Mouse (Mus musculus) neural tube, embryonic 12.5 days (tissue): Measurements from ENCODE around the gene Upf3a. TPM values are rescaled to one million over a fixed set of nuclear protein-coding genes. Genes with fewer than 3 reads are reported as not detected.
"Not testable (repeated sequence)": the region's sequence is repeated elsewhere in the genome, so short reads cannot be mapped to it uniquely, and the experiment has no call there.

Experiments used
- ATAC-seq: fragments of 200-750 bp; cut with Nextera tagmentation; 2 replicates; pipeline ENCODE4 v1.8.0; 2017; ENCODE audit warnings: low read depth, mild to moderate bottlenecking, moderate TSS enrichment, moderate library complexity; ENCODE audit not compliant: low FRiP score
- H3K27ac ChIP-seq: fragments of 300-500 bp; sonication (generic); 2 replicates; pipeline ENCODE4 v1.5.1; 2016
- H3K27me3 ChIP-seq: fragments of 300-500 bp; sonication (generic); replicated peaks from 2 replicates; pipeline ENCODE4 v1.6.1; 2016; ENCODE audit warnings: mild to moderate bottlenecking
- H3K36me3 ChIP-seq: fragments of 300-500 bp; sonication (generic); 2 replicates; pipeline ENCODE4 v1.6.1; 2016; ENCODE audit warnings: mild to moderate bottlenecking
- H3K4me1 ChIP-seq: fragments of 300-500 bp; sonication (generic); 2 replicates; pipeline ENCODE4 v1.6.1; 2016
- H3K4me2 ChIP-seq: fragments of 300-500 bp; sonication (generic); replicated peaks from 2 replicates; pipeline ENCODE4 v1.6.1; 2016; ENCODE audit warnings: mild to moderate bottlenecking
- H3K4me3 ChIP-seq: fragments of 300-500 bp; sonication (generic); 2 replicates; pipeline ENCODE4 v1.5.1; 2016
- H3K9ac ChIP-seq: fragments of 300-500 bp; sonication (generic); 2 replicates; pipeline ENCODE4 v1.6.1; 2016; ENCODE audit warnings: mild to moderate bottlenecking
- H3K9me3 ChIP-seq: fragments of 300-500 bp; sonication (generic); 2 replicates; pipeline ENCODE4 v1.6.1; 2016; ENCODE audit warnings: mild to moderate bottlenecking
- WGBS: fragments of 180-500 bp; shearing (Covaris S2); methylation state at CpG from one replicate; pipeline ENCODE4 v1.1.7; 2016; 5-methylcytosine and 5-hydroxymethylcytosine counted together
- polyA plus RNA-seq: library from polyadenylated mRNA; unstranded; fragments of >200 nt; fragmentation: Nextera tagmentation; extraction: Ambion mirVana; gene quantifications from 2 replicates; pipeline ENCODE4 v1.2.1, GENCODE M21; 2016

Upf3a gene
- 41.0 and 44.0 TPM in 2 replicates for polyA plus RNA-seq

DNA sequence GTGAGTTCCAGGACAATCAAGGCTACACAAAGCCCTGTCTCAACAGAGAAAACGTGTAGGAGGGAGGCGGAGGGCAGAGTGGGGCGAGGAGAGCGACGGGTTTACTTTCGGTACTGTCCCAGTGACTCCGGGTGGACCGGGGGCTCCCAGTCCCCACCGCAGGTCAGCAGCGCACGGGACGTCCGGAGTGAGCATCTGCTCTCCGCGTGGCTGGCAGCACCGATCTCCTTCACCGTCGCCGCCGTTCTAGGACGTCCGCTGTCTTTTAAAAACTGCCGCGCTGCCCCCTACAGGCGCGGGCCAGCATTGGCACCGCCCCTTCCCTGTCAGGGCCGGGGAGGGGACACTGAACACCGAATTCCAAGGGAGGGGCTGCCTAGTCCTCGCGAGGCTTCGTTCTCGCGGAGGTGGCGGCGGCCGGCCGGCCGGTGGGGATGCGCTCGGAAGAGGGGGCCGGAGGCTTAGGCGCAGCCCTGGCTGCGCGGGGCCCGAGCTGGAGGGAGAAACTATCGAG, at the start of gene Upf3a:
Gene Upf3a, plus strand, starts transcription at position 366 of the 514 bp plus-strand sequence.
- Histone ChIP-seq H3K4me1 (peaks cover 16% of the 10 kb centered on the region), H3K27ac (peak within 1 kb of the TSS; percentile 90), H3K4me3 (peak within 1 kb of the TSS; percentile 54), H3K9ac (peak within 1 kb of the TSS; percentile 76), H3K9me3 (no peaks in the 10 kb centered on the region), H3K36me3 (peaks cover 35% of the 10 kb centered on the region), H3K27me3 (no peaks in the 10 kb centered on the region), H3K4me2 (peak within 1 kb of the TSS; percentile 74)
- WGBS, result under 1% methylated on average over 47 of the region's 47 CpGs
- ATAC-seq, result peak; percentile 95

DNA sequence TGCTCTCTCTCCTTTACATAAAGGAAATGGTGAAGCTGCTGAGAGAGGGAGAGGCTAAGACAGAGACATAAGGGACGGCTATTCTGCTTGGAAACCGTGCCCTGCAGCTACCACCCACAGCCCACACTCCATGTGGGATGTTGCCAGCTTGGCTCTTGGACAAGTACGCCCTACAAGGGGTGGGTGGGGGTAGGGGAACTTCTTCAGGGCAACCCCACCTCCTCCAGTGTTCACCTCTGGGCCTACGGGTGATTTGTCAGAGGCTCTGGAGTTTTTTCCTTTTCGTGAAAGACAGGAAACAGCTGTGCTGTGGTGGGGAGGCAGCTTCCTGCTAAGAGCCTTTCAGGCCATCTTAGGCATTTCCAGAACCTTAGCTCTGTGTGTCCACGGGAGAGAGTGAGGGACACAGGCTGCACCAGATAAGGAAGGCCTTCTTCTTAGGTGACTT, 45.1 kb upstream of the Upf3a start:
- H3K9me3 ChIP-seq, result no peaks in the 10 kb centered on the region
- H3K4me3 ChIP-seq, result no peak overlapping the region
- no peaks in the 10 kb centered on the region for H3K27me3 ChIP-seq
- no peak overlapping the region for H3K4me2 ChIP-seq
- ATAC-seq, result no peak
- H3K4me1 ChIP-seq, result no peaks in the 10 kb centered on the region
- no peak overlapping the region for H3K9ac ChIP-seq
- no peaks in the 10 kb centered on the region for H3K36me3 ChIP-seq
- no peak overlapping the region for H3K27ac ChIP-seq
- WGBS, result 55% methylated on average over 6 of the region's 6 CpGs

DNA sequence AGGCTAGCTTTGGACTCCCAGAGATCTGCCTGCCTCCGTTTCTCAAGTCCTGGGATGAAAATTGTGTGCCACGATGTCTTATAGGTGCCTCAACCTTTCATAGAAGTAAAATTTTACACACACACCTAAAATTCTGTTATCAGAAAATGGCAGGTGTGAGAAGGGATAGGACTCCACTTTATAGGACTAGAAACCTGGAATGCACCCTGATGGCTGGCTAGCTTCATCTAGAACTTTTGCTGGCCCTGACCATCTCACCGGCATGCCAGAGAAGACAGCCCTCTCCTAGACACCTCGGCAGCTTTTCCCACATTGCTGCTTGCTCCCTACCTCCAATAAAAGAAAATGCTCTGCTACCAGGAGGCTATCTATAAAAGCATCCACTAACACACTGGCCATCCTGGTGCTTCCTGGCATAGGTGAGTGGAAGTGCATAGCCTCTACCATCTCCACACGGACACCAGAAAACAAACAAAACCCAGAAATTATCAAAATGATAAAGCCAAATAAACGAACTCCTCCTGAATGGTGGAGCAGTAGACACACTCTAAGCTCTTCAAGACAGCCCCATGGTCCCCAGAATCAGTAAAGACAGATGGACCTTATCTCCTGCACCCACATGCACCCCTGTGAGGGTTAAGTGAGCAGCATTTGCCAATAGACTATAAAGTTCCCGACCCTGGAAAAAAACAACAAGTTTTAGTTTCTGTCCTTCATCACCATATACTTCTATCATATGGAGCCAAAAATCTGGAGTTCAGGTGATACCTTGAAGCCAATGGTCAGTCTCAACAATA, 44.4 kb upstream of the Upf3a start:
- no peaks in the 10 kb centered on the region for H3K36me3 ChIP-seq
- no peak overlapping the region for H3K4me3 ChIP-seq
- no peaks in the 10 kb centered on the region for H3K27me3 ChIP-seq
- H3K4me2 ChIP-seq, result no peak overlapping the region
- H3K4me1 ChIP-seq, result no peaks in the 10 kb centered on the region
- ATAC-seq, result no peak
- H3K9me3 ChIP-seq, result no peaks in the 10 kb centered on the region
- H3K9ac ChIP-seq, result no peak overlapping the region
- WGBS, result 86% methylated on average over 7 of the region's 7 CpGs
- no peak overlapping the region for H3K27ac ChIP-seq

DNA sequence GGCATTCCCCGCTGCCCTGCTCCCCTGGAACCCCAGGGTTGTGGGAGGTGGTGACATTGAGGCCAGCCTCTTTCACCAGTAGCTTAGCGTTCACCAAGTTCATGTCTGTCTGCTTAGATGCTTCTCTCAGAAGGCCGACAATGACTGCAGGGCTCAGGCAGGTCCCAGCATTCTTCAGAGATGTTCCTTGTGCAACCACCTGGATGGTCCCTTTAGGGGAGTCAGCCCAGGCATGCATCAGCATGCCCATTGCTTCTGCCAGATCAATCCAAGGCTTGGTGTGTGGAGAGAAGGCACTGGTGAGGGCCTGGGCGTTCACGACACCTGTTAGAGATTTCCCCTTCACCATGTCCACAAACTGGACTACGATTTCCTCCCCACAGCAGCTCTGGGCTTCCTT, 39.2 kb upstream of the Upf3a start:
- not testable (repeated sequence) for H3K9ac ChIP-seq, ATAC-seq, H3K4me3 ChIP-seq, H3K4me1 ChIP-seq, H3K27ac ChIP-seq, H3K4me2 ChIP-seq, H3K27me3 ChIP-seq, H3K36me3 ChIP-seq, H3K9me3 ChIP-seq
- WGBS, result 92% methylated on average over 6 of the region's 6 CpGs

DNA sequence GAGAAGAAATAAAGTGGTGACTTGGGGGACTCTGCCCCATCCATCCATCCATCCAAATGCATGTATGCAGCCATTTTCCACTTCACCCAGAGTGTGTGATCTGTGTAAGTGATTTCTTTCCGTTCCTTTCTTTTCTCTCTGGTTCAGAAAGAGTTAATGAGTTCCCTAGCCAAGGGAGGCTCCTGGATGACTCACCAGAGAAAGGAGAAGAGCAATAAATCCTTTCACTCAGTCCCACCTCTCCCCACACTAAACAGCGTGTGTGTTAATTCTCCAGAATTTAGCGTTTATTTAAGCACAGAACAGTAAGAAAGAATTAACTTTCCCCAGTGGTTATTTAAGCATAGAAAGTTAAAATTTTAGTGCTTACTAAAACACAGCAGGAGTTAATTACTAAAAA, 37.8 kb upstream of the Upf3a start:
- Histone ChIP-seq H3K36me3 (no peaks in the 10 kb centered on the region), H3K27me3 (no peaks in the 10 kb centered on the region), H3K27ac (no peak overlapping the region), H3K4me3 (no peak overlapping the region), H3K9me3 (no peaks in the 10 kb centered on the region), H3K4me1 (peaks cover 8% of the 10 kb centered on the region), H3K9ac (no peak overlapping the region), H3K4me2 (0 out of 2 replicates have a peak overlapping the region, but pooled peaks have one; percentile 0)
- WGBS, result 1% methylated on average over 3 of the region's 3 CpGs
- ATAC-seq, result no peak

DNA sequence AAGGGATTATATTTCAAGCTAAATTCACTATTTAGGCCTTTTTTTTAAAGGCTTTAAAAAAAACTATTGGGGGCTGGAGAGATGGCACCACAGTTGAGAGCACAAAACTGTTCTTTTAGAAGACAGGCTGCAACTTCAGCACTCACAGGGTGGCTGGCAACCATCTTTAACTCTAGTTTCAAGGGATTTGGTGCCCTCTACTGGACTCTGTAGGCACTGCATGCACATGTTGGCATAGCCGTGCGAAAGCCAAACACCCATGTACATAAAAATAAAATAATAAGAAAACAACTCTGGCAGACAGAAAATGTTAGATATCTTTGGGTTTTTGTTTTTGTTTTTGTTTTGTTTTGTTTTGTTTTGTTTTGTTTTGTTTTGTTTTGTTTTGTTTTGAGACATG, 31.7 kb upstream of the Upf3a start:
- 17% methylated on average over 2 of the region's 2 CpGs for WGBS
- no peaks in the 10 kb centered on the region for H3K36me3 ChIP-seq
- H3K4me2 ChIP-seq, result no peak overlapping the region
- ATAC-seq, result no peak
- H3K4me3 ChIP-seq, result no peak overlapping the region
- peaks cover 10% of the 10 kb centered on the region for H3K4me1 ChIP-seq
- no peaks in the 10 kb centered on the region for H3K27me3 ChIP-seq
- H3K9ac ChIP-seq, result no peak overlapping the region
- H3K9me3 ChIP-seq, result no peaks in the 10 kb centered on the region
- no peak overlapping the region for H3K27ac ChIP-seq

DNA sequence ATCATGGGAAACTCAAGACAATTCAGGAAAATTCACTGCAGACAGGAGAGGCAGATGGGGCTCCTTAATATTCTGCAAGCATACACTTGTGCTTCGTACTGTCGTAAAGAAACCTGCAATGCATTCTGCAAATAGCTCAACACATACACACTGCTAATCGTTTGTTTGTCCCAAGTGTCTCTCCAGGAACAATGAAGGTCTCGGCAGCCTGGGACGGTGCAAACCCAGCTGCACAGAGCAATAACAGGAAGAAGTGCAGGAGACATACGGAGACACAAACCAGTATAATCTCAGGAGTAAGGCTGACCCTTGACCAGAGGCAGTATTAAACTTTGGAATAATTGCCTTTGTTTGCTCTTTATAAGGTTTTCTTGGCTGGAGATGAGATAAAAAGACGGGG, 28.9 kb upstream of the Upf3a start:
- H3K9ac ChIP-seq, result no peak overlapping the region
- ATAC-seq, result no peak
- peaks cover 18% of the 10 kb centered on the region for H3K4me1 ChIP-seq
- H3K27me3 ChIP-seq, result no peaks in the 10 kb centered on the region
- WGBS, result 76% methylated on average over 7 of the region's 7 CpGs
- H3K9me3 ChIP-seq, result no peaks in the 10 kb centered on the region
- peaks cover 7% of the 10 kb centered on the region for H3K36me3 ChIP-seq
- 0 out of 2 replicates have a peak overlapping the region, but pooled peaks have one; percentile 4 for H3K4me2 ChIP-seq
- H3K4me3 ChIP-seq, result no peak overlapping the region
- H3K27ac ChIP-seq, result no peak overlapping the region

DNA sequence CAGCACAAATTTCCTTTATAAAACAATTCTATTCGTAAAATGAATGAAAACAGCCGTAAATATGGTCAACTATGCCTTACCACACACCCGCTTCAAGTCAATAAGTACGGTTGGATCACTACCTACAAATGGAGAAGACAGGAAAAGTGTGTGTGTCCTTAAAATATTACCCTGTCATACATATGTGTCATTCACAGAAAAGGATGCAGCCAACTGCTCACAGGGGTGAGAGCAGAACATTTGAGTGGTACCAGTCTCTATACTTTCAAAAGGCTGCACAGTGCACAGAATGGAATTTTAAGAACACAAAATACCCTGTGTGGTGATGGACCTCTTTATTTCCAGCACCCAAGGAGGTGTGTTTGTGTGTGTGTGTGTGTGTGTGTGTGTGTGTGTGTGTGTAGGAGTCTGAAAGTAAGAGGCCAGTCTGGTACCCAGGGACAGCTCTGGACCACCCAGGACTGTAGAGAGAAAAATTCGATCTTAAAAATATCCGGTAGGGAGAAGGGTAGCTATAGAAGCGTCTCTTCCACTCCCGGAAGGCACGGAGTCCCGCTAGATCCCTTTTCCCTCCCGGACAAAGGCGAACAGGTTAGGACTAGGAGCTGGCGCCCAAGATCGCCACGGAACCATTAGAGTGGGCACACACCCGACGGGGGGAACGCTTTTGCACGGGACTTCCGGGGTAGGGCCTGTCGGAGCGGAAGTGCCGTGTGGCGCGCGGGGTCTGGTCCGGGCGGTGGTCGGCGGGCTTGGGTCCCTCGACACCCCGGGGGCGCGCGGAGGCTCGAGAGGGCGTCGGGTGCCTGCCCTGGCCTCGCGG, 28.2 kb upstream of the Upf3a start, which contains the start of gene Cdc16:
Gene Cdc16, plus strand, starts transcription at position 695 of the 823 bp plus-strand sequence.
- Histone ChIP-seq H3K4me2 (peak within 1 kb of the TSS; percentile 91), H3K27ac (no peak within 1 kb of the TSS), H3K4me3 (peak within 1 kb of the TSS; percentile 96), H3K9ac (peak within 1 kb of the TSS; percentile 93), H3K27me3 (no peaks in the 10 kb centered on the region), H3K4me1 (peaks cover 18% of the 10 kb centered on the region), H3K36me3 (peaks cover 11% of the 10 kb centered on the region), H3K9me3 (no peaks in the 10 kb centered on the region)
- ATAC-seq, result peak; percentile 97
- 10% methylated on average over 39 of the region's 40 CpGs for WGBS

DNA sequence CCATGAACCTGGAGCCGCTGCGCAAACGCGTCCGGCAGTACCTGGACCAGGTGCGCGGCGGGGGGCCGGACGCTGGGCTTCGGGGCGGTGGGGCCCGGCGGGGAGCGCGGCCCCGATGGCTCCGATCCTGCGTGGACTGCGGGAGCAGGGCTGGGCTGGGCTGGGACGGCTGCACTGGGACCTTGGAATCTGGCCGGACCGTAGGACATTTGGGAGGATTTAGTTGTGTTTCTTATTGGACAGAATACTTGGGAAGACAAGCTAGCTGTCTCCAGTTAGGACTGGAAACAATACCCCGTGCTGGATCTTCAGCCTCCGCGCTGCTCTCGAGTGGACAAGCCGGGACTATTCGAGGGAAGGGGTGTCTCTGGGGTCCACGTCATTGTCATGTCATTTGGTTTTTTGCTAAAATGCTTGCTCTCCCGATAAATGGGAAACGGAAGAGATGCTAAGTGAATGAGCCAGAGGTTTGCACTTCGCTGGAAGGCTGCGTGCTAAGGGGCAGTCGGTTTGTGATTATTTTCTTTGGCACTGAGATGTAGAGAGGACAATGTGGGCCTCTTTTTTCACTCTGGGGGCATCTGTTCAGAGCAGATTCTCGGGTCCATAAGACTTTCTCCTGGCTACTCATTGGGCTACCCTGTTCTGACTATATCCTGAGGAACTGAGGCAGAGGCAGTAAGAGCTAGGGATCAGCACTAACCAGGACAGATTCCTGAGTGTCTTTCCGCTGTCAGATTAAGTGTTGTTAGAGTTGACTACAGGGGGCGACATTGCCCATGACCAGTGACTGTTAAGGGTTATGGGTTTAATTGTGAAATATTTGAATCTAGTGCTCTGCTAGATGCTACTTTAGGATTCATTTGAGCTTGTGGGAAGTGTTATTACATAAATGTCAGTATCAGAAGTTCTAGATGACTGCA, 27.3 kb upstream of the Upf3a start:
- no peaks in the 10 kb centered on the region for H3K27me3 ChIP-seq
- ATAC-seq, result peak; percentile 74; the same call in 1 of the 2 replicates
- peaks cover 18% of the 10 kb centered on the region for H3K4me1 ChIP-seq
- peak overlapping the region; percentile 93 for H3K9ac ChIP-seq
- no peaks in the 10 kb centered on the region for H3K9me3 ChIP-seq
- H3K4me3 ChIP-seq, result peak overlapping the region; percentile 96
- H3K27ac ChIP-seq, result no peak overlapping the region
- WGBS, result under 1% methylated on average over 38 of the region's 38 CpGs
- H3K36me3 ChIP-seq, result peaks cover 20% of the 10 kb centered on the region
- peak overlapping the region; percentile 91 for H3K4me2 ChIP-seq

DNA sequence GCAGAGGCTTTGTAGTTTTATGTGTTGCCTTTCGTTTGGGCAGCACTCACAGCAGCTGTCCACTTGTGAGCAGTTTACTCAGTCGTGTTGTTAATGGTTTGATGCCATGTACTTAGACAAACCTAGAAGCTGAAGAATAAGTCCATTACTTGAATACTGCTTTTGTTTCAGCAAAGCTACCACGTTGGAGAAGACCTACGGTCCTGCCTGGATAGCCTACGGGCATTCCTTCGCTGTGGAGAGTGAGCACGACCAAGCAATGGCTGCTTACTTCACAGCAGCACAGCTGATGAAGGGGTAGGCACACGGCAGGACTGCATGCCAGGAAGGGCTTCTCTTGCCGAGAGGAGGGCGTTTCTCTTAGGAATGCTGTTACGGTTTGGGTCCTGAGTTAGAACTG, 16.2 kb upstream of the Upf3a start:
- peaks cover 85% of the 10 kb centered on the region for H3K36me3 ChIP-seq
- WGBS, result 86% methylated on average over 11 of the region's 11 CpGs

DNA sequence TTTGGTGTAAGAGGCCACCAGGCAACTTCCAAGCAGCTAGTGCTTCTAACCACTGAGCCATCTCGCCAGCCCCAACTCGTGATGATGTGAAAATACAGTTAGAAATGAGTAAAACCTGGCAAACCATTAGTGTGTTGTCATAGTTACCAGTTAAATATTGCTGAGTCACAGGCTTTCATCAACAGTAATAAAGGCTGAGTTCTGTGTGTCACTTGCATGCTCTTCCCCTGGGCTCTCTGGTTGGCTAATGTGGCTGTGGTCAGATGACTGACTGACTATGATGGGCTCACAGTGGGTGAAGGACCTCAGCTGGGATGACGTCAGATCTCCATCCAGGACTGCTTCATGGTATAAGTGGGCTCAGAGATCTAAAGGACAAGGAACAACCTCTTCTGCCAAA, 4.9 kb upstream of the Upf3a start:
- Histone ChIP-seq H3K4me3 (no peak overlapping the region), H3K4me2 (no peak overlapping the region), H3K9ac (no peak overlapping the region), H3K27me3 (no peaks in the 10 kb centered on the region), H3K36me3 (peaks cover 61% of the 10 kb centered on the region), H3K4me1 (peaks cover 11% of the 10 kb centered on the region), H3K27ac (no peak overlapping the region), H3K9me3 (no peaks in the 10 kb centered on the region)
- no peak for ATAC-seq
- WGBS, result 85% methylated on average over 3 of the region's 3 CpGs

More for the DNA sequence above, 16.2 kb upstream of the Upf3a start:
- H3K4me3 ChIP-seq, result no peak overlapping the region
- no peak overlapping the region for H3K9ac ChIP-seq
- no peaks in the 10 kb centered on the region for H3K27me3 ChIP-seq
- no peak overlapping the region for H3K4me2 ChIP-seq
- no peak overlapping the region for H3K27ac ChIP-seq
- ATAC-seq, result no peak
- H3K9me3 ChIP-seq, result no peaks in the 10 kb centered on the region
- H3K4me1 ChIP-seq, result no peaks in the 10 kb centered on the region
